Mouse (Mus musculus) G1E (cell line): ENCODE measurements at regions not wholly inside any gene's neighbourhood (a gene's known extent, or its start where the extent isn't known, plus 50 kb on each side); places are given as distances from the start of the nearest gene placed in this dataset.

ENCODE experiments used
- CTCF ChIP-seq: IDR thresholded peaks from 2 replicates; pipeline ENCODE4 v1.5.1; 2012; ENCODE audit warnings: low read depth, low read length, inconsistent platforms, mixed read lengths
- GATA1 ChIP-seq: IDR thresholded peaks from 2 replicates; pipeline ENCODE4 v1.6.1; 2012; ENCODE audit warnings: borderline replicate concordance, low read length, inconsistent platforms, mixed read lengths
- GATA2 ChIP-seq: IDR thresholded peaks from 2 replicates; pipeline ENCODE4 v1.6.1; 2012; ENCODE audit warnings: low read depth, low read length, inconsistent platforms, borderline replicate concordance

DNA sequence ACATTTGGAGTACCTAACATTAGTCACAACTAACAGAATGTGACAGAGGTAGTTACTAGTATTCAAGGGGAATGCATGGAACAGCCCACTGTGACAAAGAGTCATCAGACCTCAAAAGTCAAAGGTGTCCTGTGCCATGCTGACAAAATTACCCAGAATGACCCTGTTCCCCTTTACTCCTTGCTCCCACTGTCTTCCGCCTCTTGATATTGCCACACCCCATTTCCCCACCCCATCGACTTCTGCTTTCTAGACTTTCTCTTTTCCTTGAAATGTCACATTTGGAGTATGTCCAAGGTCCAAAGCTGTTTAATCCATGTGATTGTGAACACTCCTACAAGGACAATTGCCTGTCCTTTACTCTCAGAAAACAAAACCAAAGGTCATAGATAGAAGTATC lies 115.2 kb downstream of the Dhx15 start:
- no peak for TF ChIP-seq GATA2
- no peak for TF ChIP-seq CTCF
- no peak for TF ChIP-seq GATA1
